Mouse (Mus musculus) erythroblast, embryonic 14.5 days (primary cell): ENCODE measurements around the gene Erc2. TPM values are rescaled to one million over a fixed set of nuclear protein-coding genes. Genes with fewer than 3 reads are reported as not detected.

Source experiments
- H3K27me3 ChIP-seq: 2 replicates; pipeline ENCODE4 v1.6.1; 2012; ENCODE audit warnings: inconsistent platforms; ENCODE audit not compliant: control insufficient read depth
- H3K36me3 ChIP-seq: 2 replicates; pipeline ENCODE4 v1.6.1; 2012; ENCODE audit warnings: mild to moderate bottlenecking, inconsistent platforms; ENCODE audit not compliant: control insufficient read depth
- H3K4me1 ChIP-seq: 2 replicates; pipeline ENCODE4 v1.6.1; 2012; ENCODE audit warnings: inconsistent platforms; ENCODE audit not compliant: control insufficient read depth
- H3K4me3 ChIP-seq: replicated peaks from 2 replicates; pipeline ENCODE3; 2012; ENCODE audit warnings: moderate library complexity, mild to moderate bottlenecking, inconsistent platforms
- H3K9me3 ChIP-seq: 2 replicates; pipeline ENCODE4 v1.6.1; 2012; ENCODE audit warnings: low read length, inconsistent platforms, mixed read lengths; ENCODE audit not compliant: control insufficient read depth
- GATA1 ChIP-seq: IDR thresholded peaks from 2 replicates; pipeline ENCODE4 v1.6.1; 2012; ENCODE audit warnings: low read length, inconsistent platforms, mixed read lengths
- TAL1 ChIP-seq: IDR thresholded peaks from 3 replicates; pipeline ENCODE4 v1.6.1; 2012; ENCODE audit warnings: low read length, inconsistent platforms, mixed read lengths
- polyA plus RNA-seq: library from polyadenylated mRNA; stranded (reverse); fragments of >175 nt; gene quantifications from 2 replicates; pipeline ENCODE4 v1.2.3, GENCODE M21; 2012

Gene Erc2
- polyA plus RNA-seq, 1 experiment, result not detected

DNA sequence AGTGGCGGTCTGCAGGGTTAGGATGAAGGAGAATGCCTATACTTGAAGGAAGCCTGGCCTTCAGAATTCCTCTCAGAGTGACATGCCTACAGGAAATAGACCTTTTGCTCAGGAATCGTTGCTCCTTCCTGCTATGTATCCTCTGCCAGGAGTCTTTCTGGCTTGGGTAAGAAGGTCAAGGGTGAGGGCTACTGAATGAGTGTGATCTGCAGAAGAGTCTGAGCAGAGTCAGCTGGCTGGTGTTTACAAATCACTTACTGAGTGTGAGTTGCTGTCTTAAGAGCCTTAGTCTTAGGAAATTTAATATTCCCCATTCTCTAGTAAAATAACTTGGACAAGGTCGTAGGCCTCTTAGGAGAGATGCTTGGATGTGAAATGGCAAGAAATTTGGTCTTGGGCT is 450.3 kb downstream of the Erc2 start:
- Histone ChIP-seq H3K4me3 (no peak overlapping the region), H3K27me3 (no peaks in the 10 kb centered on the region), H3K36me3 (no peaks in the 10 kb centered on the region), H3K9me3 (no peaks in the 10 kb centered on the region), H3K4me1 (no peaks in the 10 kb centered on the region)
- TF ChIP-seq TAL1, result no peak
- no peak for TF ChIP-seq GATA1

DNA sequence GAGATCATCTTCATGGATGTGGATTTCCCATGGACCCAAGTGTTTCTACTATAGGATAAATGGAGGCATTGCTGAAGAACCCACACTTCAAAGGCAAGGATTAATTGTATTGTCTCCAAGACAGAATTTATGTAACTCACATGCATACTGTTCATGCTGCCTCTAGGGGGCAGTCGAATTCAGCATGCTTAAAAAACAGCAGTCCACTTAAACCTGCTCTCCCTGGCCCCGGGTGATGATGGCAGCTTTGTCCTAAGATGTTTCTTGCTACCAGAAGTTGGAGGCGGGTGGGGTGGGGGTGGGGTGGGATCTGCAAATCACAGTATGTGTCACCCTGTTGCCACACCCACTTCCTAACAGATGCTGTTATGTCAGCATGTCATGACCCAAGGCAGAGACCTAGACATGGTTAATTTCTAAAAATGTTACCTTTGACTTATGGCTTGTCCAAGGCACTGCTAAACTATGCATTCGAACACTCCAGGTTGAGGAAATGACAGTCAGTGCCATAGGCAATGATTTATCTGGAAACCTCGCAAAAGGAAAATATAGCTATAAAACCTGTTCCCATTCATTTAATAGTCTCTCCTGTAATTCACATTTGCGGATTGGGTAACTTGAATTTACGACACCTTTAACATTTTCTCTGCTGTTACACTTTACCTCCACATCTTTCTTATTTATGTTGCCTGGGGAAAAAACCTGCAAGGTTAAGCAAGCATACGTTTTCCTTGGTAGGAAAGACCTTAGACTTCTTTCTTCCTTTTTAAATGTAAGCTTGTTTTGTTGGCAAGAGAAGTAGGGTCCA is 467.6 kb downstream of the Erc2 start:
- Histone ChIP-seq H3K4me3 (no peak overlapping the region), H3K4me1 (no peaks in the 10 kb centered on the region), H3K27me3 (no peaks in the 10 kb centered on the region), H3K36me3 (no peaks in the 10 kb centered on the region), H3K9me3 (no peaks in the 10 kb centered on the region)
- TF ChIP-seq TAL1, result no peak
- TF ChIP-seq GATA1, result no peak

DNA sequence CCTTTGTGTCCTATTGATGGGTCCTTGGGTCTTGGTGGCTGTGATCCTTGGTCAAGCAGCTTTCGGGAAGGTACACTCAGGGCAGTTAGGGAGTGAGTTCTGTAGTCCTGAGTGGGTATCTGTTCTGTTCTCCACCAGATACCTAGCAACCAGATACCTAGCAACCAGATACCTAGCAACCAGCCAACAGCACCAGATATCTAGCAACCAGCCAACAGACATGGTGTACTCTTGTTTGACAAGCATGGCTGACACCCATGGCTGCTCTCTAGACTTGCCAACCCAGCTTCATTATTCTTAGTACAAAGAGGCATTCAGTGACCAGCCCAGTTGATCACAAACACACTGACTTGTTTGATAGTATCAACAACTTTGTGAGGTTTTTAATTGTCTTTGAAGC is 469.1 kb downstream of the Erc2 start:
- no peaks in the 10 kb centered on the region for H3K36me3 ChIP-seq
- TF ChIP-seq GATA1, result no peak
- no peak for TF ChIP-seq TAL1
- H3K4me3 ChIP-seq, result no peak overlapping the region
- no peaks in the 10 kb centered on the region for H3K9me3 ChIP-seq
- no peaks in the 10 kb centered on the region for H3K27me3 ChIP-seq
- H3K4me1 ChIP-seq, result no peaks in the 10 kb centered on the region

DNA sequence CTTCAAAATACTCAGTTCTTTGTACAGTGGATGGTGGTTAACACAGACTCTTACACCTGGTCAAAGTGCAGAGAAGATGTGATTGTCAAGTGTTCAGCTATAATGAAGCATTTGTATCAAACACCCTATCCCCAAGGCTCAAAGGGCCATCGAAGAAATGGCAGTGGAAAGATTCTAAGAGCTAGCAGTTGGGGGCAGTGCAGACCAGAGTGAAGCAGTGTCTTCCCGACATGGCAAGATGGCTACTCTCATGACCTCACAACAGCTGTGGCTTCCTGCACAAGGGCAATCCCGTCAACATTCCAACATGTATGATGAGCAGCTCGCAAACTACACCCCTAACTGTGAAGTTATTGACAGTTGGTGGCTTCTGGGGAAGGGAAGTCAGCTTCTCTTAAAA is 471.0 kb downstream of the Erc2 start:
- no peak for TF ChIP-seq GATA1
- TF ChIP-seq TAL1, result no peak
- no peaks in the 10 kb centered on the region for H3K4me1 ChIP-seq
- no peaks in the 10 kb centered on the region for H3K9me3 ChIP-seq
- no peak overlapping the region for H3K4me3 ChIP-seq
- H3K36me3 ChIP-seq, result no peaks in the 10 kb centered on the region
- no peaks in the 10 kb centered on the region for H3K27me3 ChIP-seq

DNA sequence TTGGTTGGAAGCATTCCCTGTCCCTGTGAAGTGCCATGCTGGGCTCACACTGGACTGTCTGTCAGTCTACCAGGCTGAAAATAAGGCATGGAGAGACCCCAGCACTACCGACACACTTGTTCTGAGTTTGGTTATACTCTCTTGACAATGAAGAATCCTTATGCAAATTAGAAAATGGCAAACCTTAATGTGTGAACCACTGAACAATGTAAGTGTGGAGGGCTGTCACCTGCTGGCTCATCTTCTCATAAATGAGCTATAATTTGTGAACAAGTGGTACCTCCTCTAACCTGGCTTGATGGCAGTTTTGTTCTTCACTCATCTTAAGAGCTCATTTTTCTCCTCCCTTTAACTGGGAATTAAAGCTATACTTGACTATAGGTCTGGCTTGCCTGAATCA is 471.7 kb downstream of the Erc2 start:
- Histone ChIP-seq H3K27me3 (no peaks in the 10 kb centered on the region), H3K36me3 (no peaks in the 10 kb centered on the region), H3K4me3 (no peak overlapping the region), H3K9me3 (no peaks in the 10 kb centered on the region), H3K4me1 (no peaks in the 10 kb centered on the region)
- TF ChIP-seq GATA1 (no peak), TAL1 (no peak)

DNA sequence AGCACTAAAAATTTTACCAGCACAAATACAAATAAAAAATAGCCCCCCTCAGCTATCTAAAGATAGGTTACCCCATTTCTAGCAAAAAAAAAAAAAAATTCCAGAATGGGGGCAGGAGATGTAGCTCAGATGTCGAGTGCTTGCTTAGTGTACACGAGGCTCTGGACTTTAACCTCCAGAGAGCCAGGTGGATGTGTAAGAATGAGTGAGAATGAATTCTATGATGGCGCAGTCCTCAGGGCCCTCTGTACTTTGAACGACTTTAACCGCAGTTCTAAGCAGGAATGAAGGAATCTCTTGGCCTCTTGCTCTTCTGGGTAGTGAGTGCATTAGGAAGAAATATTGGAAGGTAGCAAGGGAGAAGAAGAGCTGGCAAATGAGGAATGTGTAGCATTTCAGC is 476.9 kb downstream of the Erc2 start:
- H3K4me3 ChIP-seq, result no peak overlapping the region
- no peaks in the 10 kb centered on the region for H3K36me3 ChIP-seq
- H3K9me3 ChIP-seq, result no peaks in the 10 kb centered on the region
- no peaks in the 10 kb centered on the region for H3K27me3 ChIP-seq
- no peaks in the 10 kb centered on the region for H3K4me1 ChIP-seq
- no peak for TF ChIP-seq TAL1
- TF ChIP-seq GATA1, result no peak

DNA sequence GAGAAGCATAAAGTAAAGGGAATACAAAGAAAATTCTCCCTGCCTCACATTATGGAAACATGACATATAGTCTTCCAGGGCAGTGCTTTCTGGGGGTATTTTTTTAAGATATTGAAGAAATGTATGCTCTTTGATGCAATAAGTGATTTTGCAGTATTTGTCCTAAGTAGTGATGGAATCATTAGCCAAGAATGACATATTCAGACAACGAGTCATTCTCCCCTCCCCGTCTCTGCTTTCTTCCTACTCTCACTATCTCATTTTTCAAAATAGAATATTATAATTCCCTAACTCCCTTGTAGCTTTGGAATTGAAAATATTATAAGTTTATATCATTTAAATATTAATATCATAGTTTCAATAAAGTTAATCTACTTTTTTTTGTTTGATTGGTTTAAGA is 490.9 kb downstream of the Erc2 start:
- H3K4me3 ChIP-seq, result no peak overlapping the region
- H3K4me1 ChIP-seq, result no peaks in the 10 kb centered on the region
- TF ChIP-seq TAL1, result no peak
- TF ChIP-seq GATA1, result no peak
- no peaks in the 10 kb centered on the region for H3K36me3 ChIP-seq
- H3K9me3 ChIP-seq, result no peaks in the 10 kb centered on the region
- no peaks in the 10 kb centered on the region for H3K27me3 ChIP-seq

DNA sequence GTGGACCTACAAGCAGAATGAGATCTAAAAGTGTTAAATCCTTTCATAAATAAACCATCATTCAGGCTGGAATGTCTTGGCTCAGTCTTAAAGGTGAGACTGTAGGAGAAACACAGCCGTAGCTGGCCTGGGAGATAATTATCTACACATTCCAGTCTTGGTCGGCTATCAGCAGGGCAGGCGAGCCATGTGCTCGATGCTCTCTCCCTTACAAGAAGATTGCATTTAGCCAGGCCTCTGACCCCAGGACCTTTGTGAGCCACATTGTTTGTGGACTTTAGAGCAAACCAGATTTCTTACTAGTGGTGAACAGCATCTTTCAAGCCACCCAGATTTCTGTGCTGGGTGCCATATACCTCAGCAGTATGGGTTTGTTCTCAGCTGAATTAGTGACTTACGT is 498.6 kb downstream of the Erc2 start:
- Histone ChIP-seq H3K36me3 (no peaks in the 10 kb centered on the region), H3K4me1 (no peaks in the 10 kb centered on the region), H3K27me3 (no peaks in the 10 kb centered on the region), H3K9me3 (peaks cover 7% of the 10 kb centered on the region), H3K4me3 (no peak overlapping the region)
- no peak for TF ChIP-seq TAL1
- no peak for TF ChIP-seq GATA1

DNA sequence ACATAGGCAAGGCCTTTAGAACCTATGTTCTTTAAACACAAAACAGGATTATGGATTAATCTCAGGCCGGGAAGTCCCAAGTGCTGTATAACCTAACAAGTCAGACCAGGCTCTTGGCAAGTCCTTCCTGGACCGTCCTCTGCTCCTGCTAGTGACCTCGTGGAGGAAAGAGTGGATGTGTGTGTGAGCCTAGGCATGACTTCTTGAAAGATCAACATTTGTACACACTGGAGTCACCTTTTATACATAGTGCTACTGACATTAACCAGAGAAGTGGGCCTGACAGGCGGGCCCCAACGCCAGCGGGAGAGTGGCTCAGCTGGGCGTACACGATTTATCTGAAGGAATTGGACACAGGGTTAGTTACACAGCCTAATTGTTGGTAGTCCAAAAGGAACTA is 504.6 kb downstream of the Erc2 start:
- Histone ChIP-seq H3K36me3 (no peaks in the 10 kb centered on the region), H3K27me3 (no peaks in the 10 kb centered on the region), H3K4me3 (no peak overlapping the region), H3K4me1 (no peaks in the 10 kb centered on the region), H3K9me3 (no peaks in the 10 kb centered on the region)
- TF ChIP-seq TAL1 (no peak), GATA1 (no peak)

DNA sequence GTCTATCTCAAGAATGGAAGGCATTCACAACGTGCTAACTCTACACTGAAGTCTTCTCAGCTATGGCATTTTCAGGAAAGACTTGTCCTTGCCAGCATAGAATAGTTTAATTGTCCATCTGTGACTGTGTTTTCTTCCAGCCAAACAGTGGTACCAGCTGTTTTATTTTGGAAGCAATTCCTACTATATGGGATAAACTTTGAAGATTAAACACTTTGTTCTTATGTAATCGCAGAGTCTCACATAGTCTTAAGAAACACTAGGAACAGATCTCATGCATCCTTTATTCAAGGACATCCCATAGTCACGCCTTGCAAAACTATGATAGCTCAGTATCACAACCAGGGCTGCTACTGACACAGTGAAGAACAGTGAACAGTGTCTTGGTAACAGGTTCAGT is 506.8 kb downstream of the Erc2 start:
- TF ChIP-seq GATA1 (no peak), TAL1 (no peak)
- Histone ChIP-seq H3K36me3 (no peaks in the 10 kb centered on the region), H3K27me3 (no peaks in the 10 kb centered on the region), H3K9me3 (no peaks in the 10 kb centered on the region), H3K4me3 (no peak overlapping the region), H3K4me1 (no peaks in the 10 kb centered on the region)
